Mouse (Mus musculus) heart, postnatal 10 days (tissue): ENCODE measurements at regions not wholly inside any gene's neighbourhood (a gene's known extent, or its start where the extent isn't known, plus 50 kb on each side); places are given as distances from the start of the nearest gene placed in this dataset.

Experiments used
- DNase-seq, 2 experiments: peaks; one replicate each; pipeline ENCODE4 v3.0.0; 2021
- intact Hi-C: fragments of 180-260 bp; cut with DNase I; formaldehyde crosslinking; loops from one replicate; pipeline ENCODE4 v1.15.1; 2025

- no peak for DNase-seq
- intact Hi-C loops: loop anchor here (5.0 kb wide), 1 partner anchor 336 kb away; no protein-coding TSS in a partner anchor
These were observed 270.6 kb downstream of the Prex1 start for GRCm38 (mm10) chr2:166442997-166443396.

GRCm38 (mm10) chr2:166439847-166440775 lies 273.5 kb downstream of the Prex1 start:
- intact Hi-C loops: loop anchor here (1.0 to 5.0 kb wide), 3 partner anchors 123 to 333 kb away; partner anchors contain the start of gene Sulf2
- DNase-seq: peak; percentile 66 to 81

- intact Hi-C loops: no loop called here
- no peak for DNase-seq
These were observed 275.4 kb downstream of the Prex1 start for GRCm38 (mm10) chr2:166438207-166438606.

GRCm38 (mm10) chr2:166434554-166434953 lies 279.1 kb downstream of the Prex1 start:
- DNase-seq: no peak
- intact Hi-C loops: loop anchor here (5.0 kb wide), 1 partner anchor 347 kb away; no protein-coding TSS in a partner anchor

- intact Hi-C loops: loop anchor here (5.0 kb wide), 1 partner anchor 346 kb away; no protein-coding TSS in a partner anchor
These were observed 278.3 kb upstream of the Sulf2 start for GRCm38 (mm10) chr2:166433655-166434333.

GRCm38 (mm10) chr2:166432948-166433654 lies 277.6 kb upstream of the Sulf2 start:
- intact Hi-C loops: loop anchor here (5.0 kb wide), 1 partner anchor 346 kb away; no protein-coding TSS in a partner anchor
- no peak for DNase-seq

More at GRCm38 (mm10) chr2:166433655-166434333, 278.3 kb upstream of the Sulf2 start:
- DNase-seq: peak; percentile 69 to 80

- DNase-seq: no peak
- intact Hi-C loops: loop anchor here (5.0 kb wide), 1 partner anchor 345 kb away; no protein-coding TSS in a partner anchor
These were observed 277.1 kb upstream of the Sulf2 start for GRCm38 (mm10) chr2:166432531-166432930.

- intact Hi-C loops: loop anchor here (5.0 kb wide), 2 partner anchors 92 to 343 kb away; no protein-coding TSS in a partner anchor
- DNase-seq: peak; percentile 76 to 83
These were observed 274.5 kb upstream of the Sulf2 start for GRCm38 (mm10) chr2:166429918-166430317.

GRCm38 (mm10) chr2:166429494-166429893 lies 274.0 kb upstream of the Sulf2 start:
- intact Hi-C loops: loop anchor here (5.0 kb wide), 1 partner anchor 93 kb away; no protein-coding TSS in a partner anchor
- DNase-seq: no peak

GRCm38 (mm10) chr2:166427390-166427789 lies 271.9 kb upstream of the Sulf2 start:
- intact Hi-C loops: loop anchor here (5.0 kb wide), 1 partner anchor 95 kb away; no protein-coding TSS in a partner anchor
- no peak for DNase-seq

GRCm38 (mm10) chr2:166426960-166427359 lies 271.5 kb upstream of the Sulf2 start:
- peak; percentile 86 for DNase-seq
- intact Hi-C loops: loop anchor here (5.0 kb wide), 1 partner anchor 95 kb away; no protein-coding TSS in a partner anchor

- no peak for DNase-seq
- intact Hi-C loops: loop anchor here (5.0 kb wide), 1 partner anchor 96 kb away; no protein-coding TSS in a partner anchor
These were observed 271.0 kb upstream of the Sulf2 start for GRCm38 (mm10) chr2:166426457-166426856.

GRCm38 (mm10) chr2:166425141-166425540 lies 269.7 kb upstream of the Sulf2 start:
- no peak for DNase-seq
- intact Hi-C loops: loop anchor here (5.0 kb wide), 1 partner anchor 97 kb away; no protein-coding TSS in a partner anchor

GRCm38 (mm10) chr2:166423132-166423660 lies 267.7 kb upstream of the Sulf2 start:
- no peak for DNase-seq
- intact Hi-C loops: no loop called here

- no peak for DNase-seq
- intact Hi-C loops: no loop called here
These were observed 264.8 kb upstream of the Sulf2 start for GRCm38 (mm10) chr2:166420275-166420674.

GRCm38 (mm10) chr2:166419271-166419670 lies 263.8 kb upstream of the Sulf2 start:
- no peak for DNase-seq
- intact Hi-C loops: no loop called here

GRCm38 (mm10) chr2:166418279-166418678 lies 262.8 kb upstream of the Sulf2 start:
- intact Hi-C loops: no loop called here
- no peak for DNase-seq

- intact Hi-C loops: no loop called here
- no peak for DNase-seq
These were observed 262.2 kb upstream of the Sulf2 start for GRCm38 (mm10) chr2:166417628-166418027.

GRCm38 (mm10) chr2:166415481-166415965 lies 260.1 kb upstream of the Sulf2 start:
- intact Hi-C loops: no loop called here
- DNase-seq: peak; percentile 78 to 80

GRCm38 (mm10) chr2:166414856-166415255 lies 259.4 kb upstream of the Sulf2 start:
- intact Hi-C loops: no loop called here
- no peak for DNase-seq
